Mouse (Mus musculus): Measurements from ENCODE around the gene Prelp.

DNA sequence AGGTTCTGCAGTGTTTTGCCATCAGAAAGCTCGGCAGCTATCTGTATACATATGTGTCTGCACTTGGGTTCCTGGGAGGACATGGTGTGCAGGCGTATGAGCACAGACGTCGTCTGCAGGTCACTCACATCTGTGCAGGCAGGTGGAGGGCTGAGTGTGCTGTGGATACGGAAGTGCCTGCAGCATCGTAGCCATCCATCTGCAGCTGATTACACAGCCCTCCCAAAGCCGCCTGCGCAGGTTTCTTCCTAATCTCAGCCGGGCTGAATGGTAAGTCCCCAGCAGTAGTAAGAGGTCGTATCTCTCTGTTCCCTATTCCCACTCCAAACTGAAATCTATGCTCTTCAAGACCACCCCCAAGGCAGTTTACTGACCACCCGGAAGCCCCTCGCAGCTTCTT lies 14.8 kb downstream of the Prelp start:
- TF ChIP-seq CTCF (IDR thresholded peaks at IDR 0.05; ENCODE audit: extremely low read depth, insufficient read length, insufficient replicate concordance, low read depth, low read length): no peak
- no peak for TF ChIP-seq POLR2A (IDR thresholded peaks at IDR 0.05; ENCODE audit: low read depth, low read length)
